Mouse (Mus musculus): ENCODE data around the gene Scnm1. TPM values are rescaled to one million over a fixed set of nuclear protein-coding genes. Genes with fewer than 3 reads are reported as not detected.

Scnm1 gene
- total RNA-seq (2018; cell fraction: chromatin; rRNA removed): 100 to 1,000 TPM in 2 of 26 experiments, 10 to 100 TPM in 24; 25.3 to 107 (median 69.8) TPM
- total RNA-seq (2018; cell fraction: cytosol; rRNA removed): 10 to 100 TPM; 16.7 to 49.0 (median 36.7) TPM
- total RNA-seq (2018; cell fraction: nucleus; rRNA removed): 100 to 1,000 TPM in 2 of 26 experiments, 10 to 100 TPM in 24; 33.6 to 120 (median 51.4) TPM
- 24.9 to 62.9 TPM (median 34.6 TPM) in 3 replicates for polyA plus RNA-seq (2018)

- WGBS (ENCODE audit: missing documents): 0% methylated on average over 18 of the region's 20 CpGs
- peak within 1 kb of the TSS; percentile 92 for H3K27ac ChIP-seq
- H3K36me3 ChIP-seq (ENCODE audit: inconsistent target): peaks cover 29% of the 10 kb centered on the region; the same call in 1 of the 2 replicates
- peaks cover 22% of the 10 kb centered on the region for H3K79me2 ChIP-seq (ENCODE audit: inconsistent target)
- H3K4me3 ChIP-seq (ENCODE audit: inconsistent target): peak within 1 kb of the TSS; percentile 83
Measured at GRCm38 (mm10) chr3:95133680-95134101, at the start of gene Scnm1, which contains the start of gene Lysmd1. Scnm1 (minus strand) TSS chr3:95134011. Lysmd1 (plus strand) TSS chr3:95134088.

GRCm38 (mm10) chr3:95181841-95182240, 48.0 kb upstream of the Scnm1 start:
- H3K27ac ChIP-seq: no peak overlapping the region
- H3K4me3 ChIP-seq (ENCODE audit: inconsistent target): no peak overlapping the region
- WGBS (ENCODE audit: missing documents): 100% methylated on average over 1 of the region's 1 CpGs
- peaks cover 26% of the 10 kb centered on the region for H3K36me3 ChIP-seq (ENCODE audit: inconsistent target)
- H3K79me2 ChIP-seq (ENCODE audit: inconsistent target): no peaks in the 10 kb centered on the region

- Histone ChIP-seq H3K4me3 (ENCODE audit: inconsistent target) (no peak overlapping the region), H3K79me2 (ENCODE audit: inconsistent target) (no peaks in the 10 kb centered on the region), H3K27ac (no peak overlapping the region), H3K36me3 (ENCODE audit: inconsistent target) (peaks cover 9% of the 10 kb centered on the region)
- 78% methylated on average over 3 of the region's 3 CpGs for WGBS (ENCODE audit: missing documents)
Measured at GRCm38 (mm10) chr3:95179890-95180289, 46.1 kb upstream of the Scnm1 start.

GRCm38 (mm10) chr3:95178948-95179347, 45.1 kb upstream of the Scnm1 start:
- Histone ChIP-seq H3K27ac (no peak overlapping the region), H3K36me3 (ENCODE audit: inconsistent target) (peaks cover 1% of the 10 kb centered on the region; the same call in 1 of the 2 replicates), H3K79me2 (ENCODE audit: inconsistent target) (no peaks in the 10 kb centered on the region), H3K4me3 (ENCODE audit: inconsistent target) (no peak overlapping the region)
- 94% methylated on average over 5 of the region's 5 CpGs for WGBS (ENCODE audit: missing documents)

GRCm38 (mm10) chr3:95177583-95177982, 43.8 kb upstream of the Scnm1 start:
- WGBS (ENCODE audit: missing documents): 84% methylated on average over 6 of the region's 6 CpGs
- Histone ChIP-seq H3K79me2 (ENCODE audit: inconsistent target) (no peaks in the 10 kb centered on the region), H3K36me3 (ENCODE audit: inconsistent target) (no peaks in the 10 kb centered on the region), H3K27ac (no peak overlapping the region), H3K4me3 (ENCODE audit: inconsistent target) (no peak overlapping the region)

GRCm38 (mm10) chr3:95176500-95176899, 42.7 kb upstream of the Scnm1 start:
- WGBS (ENCODE audit: missing documents): 90% methylated on average over 3 of the region's 3 CpGs
- H3K4me3 ChIP-seq (ENCODE audit: inconsistent target): no peak overlapping the region
- H3K36me3 ChIP-seq (ENCODE audit: inconsistent target): no peaks in the 10 kb centered on the region
- H3K27ac ChIP-seq: no peak overlapping the region
- no peaks in the 10 kb centered on the region for H3K79me2 ChIP-seq (ENCODE audit: inconsistent target)

- no peaks in the 10 kb centered on the region for H3K36me3 ChIP-seq (ENCODE audit: inconsistent target)
- no peaks in the 10 kb centered on the region for H3K79me2 ChIP-seq (ENCODE audit: inconsistent target)
- H3K27ac ChIP-seq: no peak overlapping the region
- H3K4me3 ChIP-seq (ENCODE audit: inconsistent target): no peak overlapping the region
- WGBS (ENCODE audit: missing documents): 1% methylated on average over 16 of the region's 16 CpGs
Measured at GRCm38 (mm10) chr3:95174011-95174592, 40.3 kb upstream of the Scnm1 start.

- Histone ChIP-seq H3K36me3 (ENCODE audit: inconsistent target) (no peaks in the 10 kb centered on the region), H3K27ac (no peak overlapping the region), H3K79me2 (ENCODE audit: inconsistent target) (no peaks in the 10 kb centered on the region), H3K4me3 (ENCODE audit: inconsistent target) (no peak overlapping the region)
- WGBS (ENCODE audit: missing documents): 11% methylated on average over 57 of the region's 58 CpGs
Measured at GRCm38 (mm10) chr3:95173256-95173949, 39.6 kb upstream of the Scnm1 start.

GRCm38 (mm10) chr3:95172526-95173255, 38.9 kb upstream of the Scnm1 start:
- Histone ChIP-seq H3K4me3 (ENCODE audit: inconsistent target) (no peak overlapping the region), H3K27ac (no peak overlapping the region), H3K36me3 (ENCODE audit: inconsistent target) (no peaks in the 10 kb centered on the region), H3K79me2 (ENCODE audit: inconsistent target) (no peaks in the 10 kb centered on the region)
- 53% methylated on average over 60 of the region's 84 CpGs for WGBS (ENCODE audit: missing documents)

GRCm38 (mm10) chr3:95171105-95171504, 37.3 kb upstream of the Scnm1 start:
- Histone ChIP-seq H3K4me3 (ENCODE audit: inconsistent target) (no peak overlapping the region), H3K36me3 (ENCODE audit: inconsistent target) (no peaks in the 10 kb centered on the region), H3K79me2 (ENCODE audit: inconsistent target) (no peaks in the 10 kb centered on the region), H3K27ac (no peak overlapping the region)
- 96% methylated on average over 6 of the region's 6 CpGs for WGBS (ENCODE audit: missing documents)

GRCm38 (mm10) chr3:95169996-95170395, 36.2 kb upstream of the Scnm1 start:
- Histone ChIP-seq H3K79me2 (ENCODE audit: inconsistent target) (no peaks in the 10 kb centered on the region), H3K27ac (no peak overlapping the region), H3K4me3 (ENCODE audit: inconsistent target) (no peak overlapping the region), H3K36me3 (ENCODE audit: inconsistent target) (no peaks in the 10 kb centered on the region)
- WGBS (ENCODE audit: missing documents): 97% methylated on average over 9 of the region's 10 CpGs

- H3K4me3 ChIP-seq (ENCODE audit: inconsistent target): no peak overlapping the region
- H3K79me2 ChIP-seq (ENCODE audit: inconsistent target): no peaks in the 10 kb centered on the region
- WGBS (ENCODE audit: missing documents): 82% methylated on average over 5 of the region's 5 CpGs
- no peaks in the 10 kb centered on the region for H3K36me3 ChIP-seq (ENCODE audit: inconsistent target)
- H3K27ac ChIP-seq: no peak overlapping the region
Measured at GRCm38 (mm10) chr3:95164840-95165239, 31.0 kb upstream of the Scnm1 start.

GRCm38 (mm10) chr3:95164256-95164550, 30.4 kb upstream of the Scnm1 start:
- H3K79me2 ChIP-seq (ENCODE audit: inconsistent target): no peaks in the 10 kb centered on the region
- no peak overlapping the region for H3K27ac ChIP-seq
- WGBS (ENCODE audit: missing documents): 85% methylated on average over 5 of the region's 5 CpGs
- no peak overlapping the region for H3K4me3 ChIP-seq (ENCODE audit: inconsistent target)
- H3K36me3 ChIP-seq (ENCODE audit: inconsistent target): no peaks in the 10 kb centered on the region

GRCm38 (mm10) chr3:95163419-95164255, 29.8 kb upstream of the Scnm1 start:
- Histone ChIP-seq H3K36me3 (ENCODE audit: inconsistent target) (no peaks in the 10 kb centered on the region), H3K79me2 (ENCODE audit: inconsistent target) (no peaks in the 10 kb centered on the region), H3K4me3 (ENCODE audit: inconsistent target) (no peak overlapping the region), H3K27ac (no peak overlapping the region)
- WGBS (ENCODE audit: missing documents): 79% methylated on average over 11 of the region's 11 CpGs

Measured in macrophage (primary cell).